Comparison of ENCODE assay signal across 8 mouse cellular contexts in the genomic region with DNA sequence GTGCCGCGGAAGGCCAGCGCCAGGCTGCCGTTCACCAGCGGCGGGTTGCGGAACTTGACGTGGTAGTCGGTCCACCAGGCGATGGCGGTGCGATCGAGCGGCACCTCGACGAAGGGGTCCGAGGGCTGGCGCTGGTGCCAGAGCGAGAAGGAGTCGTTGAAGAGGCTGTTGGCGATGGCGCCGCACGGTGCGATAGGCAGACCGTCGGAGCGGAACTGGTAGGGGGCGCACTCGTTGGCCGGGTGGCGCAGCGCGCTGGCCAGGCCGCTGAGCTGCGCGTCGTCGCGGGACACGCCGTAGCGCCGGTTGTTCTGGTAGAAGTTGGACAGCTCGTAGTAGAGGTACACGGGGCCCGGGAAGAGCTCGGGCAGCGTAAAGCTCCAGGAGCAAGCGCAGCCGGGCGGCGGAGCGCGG. TPM values are rescaled to one million over a fixed set of nuclear protein-coding genes. Genes with fewer than 3 reads are reported as not detected.
DNase-seq lines count a peak whose midpoint lies in the region; ATAC-seq and TF ChIP-seq lines count a peak whose summit lies in the region.

No protein-coding gene starts in this region.

- no peaks in the 10 kb centered on the region for H3K36me3 ChIP-seq in heart, embryonic 10.5 days
- H3K36me3 ChIP-seq in kidney, adult 2 months (ENCODE audit: control insufficient read depth, insufficient read depth, low read length): no peaks in the 10 kb centered on the region
- H3K36me3 ChIP-seq in lung, embryonic 14.5 days (ENCODE audit: insufficient read depth): no peaks in the 10 kb centered on the region

- peak; percentile 38 for DNase-seq in WW6 (ENCODE audit: low read depth, low spot score)
- DNase-seq in embryo, embryonic 11 days: peak; percentile 76
- no peak for DNase-seq in heart, embryonic 10.5 days (ENCODE audit: low spot score)
- peak; percentile 48 for DNase-seq in kidney, adult 2 months
- DNase-seq in lung, embryonic 14.5 days: peak; percentile 69
- DNase-seq in retina, embryonic 14.5 days (ENCODE audit: low spot score): peak; percentile 74
- DNase-seq in left cerebral cortex, adult 18-20 months (ENCODE audit: low spot score in 2 of 2): no peak
- DNase-seq in cerebellum, adult 11 months: no peak

- H3K4me2 ChIP-seq in lung, embryonic 14.5 days: peak overlapping the region; percentile 69

- 2% methylated on average over 55 of the region's 55 CpGs for WGBS in heart, embryonic 10.5 days
- whole genome bisulfite sequencing in kidney, adult 2 months: 1% methylated on average over 55 of the region's 55 CpGs
- under 1% methylated on average over 55 of the region's 55 CpGs for WGBS in lung, embryonic 14.5 days

- TF ChIP-seq POLR2A in kidney, adult 2 months (IDR thresholded peaks at IDR 0.05; ENCODE audit: low read depth, low read length): no peak

- peaks cover 17% of the 10 kb centered on the region for H3K4me1 ChIP-seq in heart, embryonic 10.5 days
- H3K4me1 ChIP-seq in kidney, adult 2 months (ENCODE audit: control insufficient read depth, insufficient read depth, low read length): no peaks in the 10 kb centered on the region
- H3K4me1 ChIP-seq in lung, embryonic 14.5 days (ENCODE audit: insufficient read depth): no peaks in the 10 kb centered on the region

- peak overlapping the region; percentile 64 for H3K4me3 ChIP-seq in heart, embryonic 10.5 days
- peak overlapping the region; percentile 60 for H3K4me3 ChIP-seq in kidney, adult 2 months (ENCODE audit: insufficient read depth, low read depth, low read length)
- H3K4me3 ChIP-seq in lung, embryonic 14.5 days (ENCODE audit: low read depth, low read length): peak overlapping the region; percentile 42

- peak; percentile 67 for ATAC-seq in lung, embryonic 14.5 days (ENCODE audit: insufficient read depth)

- H3K9me3 ChIP-seq in heart, embryonic 10.5 days: no peaks in the 10 kb centered on the region
- H3K9me3 ChIP-seq in lung, embryonic 14.5 days (ENCODE audit: low read depth, low read length): no peaks in the 10 kb centered on the region

- TF ChIP-seq CTCF in kidney, adult 2 months (conservative IDR thresholded peaks at IDR 0.05; ENCODE audit: insufficient read depth, insufficient read length, low read depth, low read length): peak; percentile 24; the same call in 1 of the 2 replicates
- TF ChIP-seq CTCF in lung, embryonic 14.5 days (IDR thresholded peaks at IDR 0.05; ENCODE audit: low read depth): peak; percentile 30

- peak overlapping the region; percentile 38 for H3K9ac ChIP-seq in lung, embryonic 14.5 days

- peaks cover 93% of the 10 kb centered on the region for H3K27me3 ChIP-seq in heart, embryonic 10.5 days (ENCODE audit: insufficient read depth, poor library complexity, severe bottlenecking)
- H3K27me3 ChIP-seq in kidney, adult 2 months (replicated peaks; ENCODE audit: control insufficient read depth, insufficient read depth, low read length): no peaks in the 10 kb centered on the region
- peaks cover 72% of the 10 kb centered on the region for H3K27me3 ChIP-seq in lung, embryonic 14.5 days (ENCODE audit: insufficient read depth, low read length)

- H3K27ac ChIP-seq in heart, embryonic 10.5 days: peak overlapping the region; percentile 70
- H3K27ac ChIP-seq in kidney, adult 2 months (ENCODE audit: insufficient read depth, low read depth, low read length): peak overlapping the region; percentile 68
- H3K27ac ChIP-seq in lung, embryonic 14.5 days (ENCODE audit: low read depth): no peak overlapping the region

RNA-seq across cellular contexts. Expression of a gene that starts 0.5 kb away (rescaled TPM):
- polyA plus RNA-seq in heart, embryonic 10.5 days (2016; fragmentation: Nextera tagmentation; extraction: Ambion mirVana): 0.30 and 2.4 TPM in 2 replicates
- polyA plus RNA-seq in kidney, adult 2 months (2012; rRNA removed): 16.5 and 22.3 TPM in 2 replicates
- polyA plus RNA-seq in lung, embryonic 14.5 days (2014; fragmentation: Nextera tagmentation; extraction: Ambion mirVana): 4.0 and 5.1 TPM in 2 replicates
- under 1 TPM; 0.30 to 0.40 TPM for total RNA-seq in left cerebral cortex, adult 18-20 months (2021)

RNA-seq across cellular contexts. Expression of a gene that starts 38.9 kb away (rescaled TPM):
- polyA plus RNA-seq in heart, embryonic 10.5 days (2016; fragmentation: Nextera tagmentation; extraction: Ambion mirVana): 15.8 and 16.9 TPM in 2 replicates
- polyA plus RNA-seq in kidney, adult 2 months (2012; rRNA removed): 8.4 and 9.5 TPM in 2 replicates
- 16.2 and 18.0 TPM in 2 replicates for polyA plus RNA-seq in lung, embryonic 14.5 days (2014; fragmentation: Nextera tagmentation; extraction: Ambion mirVana)
- total RNA-seq in left cerebral cortex, adult 18-20 months (2021): 1 to 10 TPM; 4.8 to 5.6 TPM

Comparison
In these comparisons a context has a peak if more than half of its experiments do, and no peak if none do; other contexts are left out.
1. DNase-seq: peak in WW6 (single experiment), embryo, embryonic 11 days (single experiment), kidney, adult 2 months (single experiment), lung, embryonic 14.5 days (single experiment) and retina, embryonic 14.5 days (single experiment); none in heart, embryonic 10.5 days (single experiment), left cerebral cortex, adult 18-20 months (0 of 2) and cerebellum, adult 11 months (single experiment).
2. Peak in every context shown above with its lines, with median percentiles within 50 percentile points of each other: H3K4me3 ChIP-seq.